Mouse (Mus musculus): Measurements from ENCODE around the gene Dmc1. TPM values are rescaled to one million over a fixed set of nuclear protein-coding genes. Genes with fewer than 3 reads are reported as not detected.

Gene Dmc1
- polyA plus RNA-seq, 1 experiment from 2014 or later, result 0.99 TPM

DNA sequence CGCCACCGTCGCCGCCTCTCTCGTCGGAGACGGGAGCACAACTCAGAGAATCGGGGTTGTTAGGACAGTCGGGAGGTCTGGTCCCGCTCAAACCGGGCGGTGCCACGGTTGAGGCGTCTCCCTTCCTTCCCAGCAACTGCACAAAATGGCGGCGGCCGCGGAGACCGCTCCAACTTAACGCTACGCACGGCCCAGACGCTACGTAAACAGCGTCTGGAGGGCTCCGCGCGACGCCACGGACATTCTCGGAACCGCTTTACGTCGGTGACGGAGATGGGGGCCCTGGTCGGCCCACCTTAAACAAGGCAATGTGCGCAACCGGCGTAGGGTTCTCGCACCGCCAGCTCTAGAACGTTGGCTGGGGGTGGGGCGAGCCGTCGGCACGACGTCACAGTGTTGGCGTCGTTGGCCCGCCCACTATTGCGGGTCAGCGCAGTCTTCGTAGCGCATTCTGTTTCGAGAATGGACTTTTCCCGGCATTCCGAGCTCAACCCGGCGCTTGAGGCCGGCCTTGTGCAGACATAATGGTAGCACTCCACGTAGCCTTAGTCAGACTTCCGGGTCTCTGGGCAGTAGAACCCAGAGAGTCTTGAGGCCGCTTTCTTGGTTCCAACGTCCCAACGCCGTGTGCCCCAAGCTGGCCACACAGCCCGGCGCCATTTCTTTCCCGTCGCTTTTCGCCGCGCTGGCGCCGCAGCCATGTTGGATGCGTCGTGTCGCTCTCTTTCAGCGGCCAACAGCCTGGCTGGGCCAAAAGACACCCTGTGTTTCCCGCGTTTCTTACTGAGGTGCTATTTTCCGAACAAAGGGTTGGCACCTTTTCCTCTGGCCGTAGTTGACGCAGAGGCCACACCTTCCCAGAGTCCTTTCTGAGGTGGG, 58.3 kb downstream of the Dmc1 start, which contains the start of gene Ddx17:
Ddx17 (minus strand) TSS at position 332 of the 879 bp plus-strand sequence.
- peaks cover 22% of the 10 kb centered on the region for H3K4me1 ChIP-seq (ENCODE audit: control insufficient read depth, insufficient read depth, low read depth, low read length)
- H3K4me3 ChIP-seq (ENCODE audit: low read length), result peak within 1 kb of the TSS; percentile 78
- peak; percentile 99 for ATAC-seq
- H3K27me3 ChIP-seq (replicated peaks; ENCODE audit: control insufficient read depth, insufficient read depth, low read length), result no peaks in the 10 kb centered on the region
- peak within 1 kb of the TSS; percentile 98 for H3K9ac ChIP-seq (ENCODE audit: low read depth, low read length)
- peak within 1 kb of the TSS; percentile 99 for H3K27ac ChIP-seq (ENCODE audit: low read depth, low read length)
- H3K4me2 ChIP-seq (ENCODE audit: low read length), result peak within 1 kb of the TSS; percentile 87
- H3K9me3 ChIP-seq (ENCODE audit: control insufficient read depth, low read length), result no peaks in the 10 kb centered on the region
- WGBS, result 1% methylated on average over 83 of the region's 84 CpGs
- H3K36me3 ChIP-seq (ENCODE audit: control insufficient read depth, insufficient read depth, low read length), result peaks cover 18% of the 10 kb centered on the region

DNA sequence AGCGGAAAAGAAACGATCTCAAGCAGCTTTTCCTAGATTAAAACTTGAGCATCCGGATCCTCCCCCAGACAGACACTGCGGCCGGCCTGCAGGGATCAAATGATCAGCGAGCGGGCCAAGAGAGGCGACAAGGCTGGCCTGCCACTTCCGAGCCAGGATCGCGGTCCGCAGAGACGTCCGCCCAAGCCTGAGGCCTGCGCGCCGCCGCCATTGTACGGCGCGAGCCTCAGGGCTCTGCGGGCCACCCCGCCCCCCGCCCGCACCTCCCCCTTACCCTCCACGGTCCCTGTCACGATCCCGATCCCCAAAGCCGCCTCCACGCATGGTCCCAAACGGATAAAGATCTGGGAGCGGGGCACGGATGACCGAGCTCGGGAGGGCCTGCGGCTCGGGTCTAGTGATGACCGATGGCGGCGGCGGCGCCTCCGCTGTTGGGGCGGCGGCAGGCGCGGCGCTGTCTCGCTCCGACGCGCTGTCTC, 58.9 kb downstream of the Dmc1 start:
- H3K9me3 ChIP-seq (ENCODE audit: control insufficient read depth, low read length), result no peaks in the 10 kb centered on the region
- H3K27me3 ChIP-seq (replicated peaks; ENCODE audit: control insufficient read depth, insufficient read depth, low read length), result no peaks in the 10 kb centered on the region
- peak overlapping the region; percentile 98 for H3K9ac ChIP-seq (ENCODE audit: low read depth, low read length)
- peak overlapping the region; percentile 99 for H3K27ac ChIP-seq (ENCODE audit: low read depth, low read length)
- H3K4me3 ChIP-seq (ENCODE audit: low read length), result peak overlapping the region; percentile 78
- peaks cover 22% of the 10 kb centered on the region for H3K4me1 ChIP-seq (ENCODE audit: control insufficient read depth, insufficient read depth, low read depth, low read length)
- peaks cover 22% of the 10 kb centered on the region for H3K36me3 ChIP-seq (ENCODE audit: control insufficient read depth, insufficient read depth, low read length)
- peak overlapping the region; percentile 87 for H3K4me2 ChIP-seq (ENCODE audit: low read length)
- under 1% methylated on average over 48 of the region's 52 CpGs for WGBS
- peak; percentile 66 for ATAC-seq

DNA sequence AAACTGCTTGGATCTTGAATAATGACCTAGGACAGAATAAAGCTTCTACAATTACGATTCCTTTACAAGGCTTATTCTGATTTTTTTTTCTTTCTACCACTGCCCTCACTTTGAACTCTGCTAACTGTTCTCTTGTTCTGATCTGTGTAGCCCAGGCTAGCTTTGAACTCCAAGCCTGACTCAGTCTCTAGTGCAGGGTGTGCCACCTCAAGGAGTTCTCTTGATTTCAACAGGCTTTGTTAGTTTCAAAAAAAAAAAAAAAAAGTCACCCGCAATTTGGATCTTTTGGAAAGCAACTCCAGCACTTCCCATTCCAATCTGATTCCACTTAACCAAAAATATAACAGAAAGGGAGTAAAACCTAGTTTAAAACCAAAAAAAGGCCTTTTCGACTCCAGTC, 59.4 kb downstream of the Dmc1 start:
- WGBS, result 6% methylated on average over 3 of the region's 3 CpGs
- Histone ChIP-seq H3K4me2 (ENCODE audit: low read length) (peak overlapping the region; percentile 87), H3K36me3 (ENCODE audit: control insufficient read depth, insufficient read depth, low read length) (peaks cover 27% of the 10 kb centered on the region), H3K9me3 (ENCODE audit: control insufficient read depth, low read length) (no peaks in the 10 kb centered on the region), H3K4me3 (ENCODE audit: low read length) (peak overlapping the region; percentile 78), H3K27ac (ENCODE audit: low read depth, low read length) (peak overlapping the region; percentile 99), H3K27me3 (replicated peaks; ENCODE audit: control insufficient read depth, insufficient read depth, low read length) (no peaks in the 10 kb centered on the region), H3K9ac (ENCODE audit: low read depth, low read length) (peak overlapping the region; percentile 98), H3K4me1 (ENCODE audit: control insufficient read depth, insufficient read depth, low read depth, low read length) (peaks cover 22% of the 10 kb centered on the region)
- ATAC-seq, result no peak

DNA sequence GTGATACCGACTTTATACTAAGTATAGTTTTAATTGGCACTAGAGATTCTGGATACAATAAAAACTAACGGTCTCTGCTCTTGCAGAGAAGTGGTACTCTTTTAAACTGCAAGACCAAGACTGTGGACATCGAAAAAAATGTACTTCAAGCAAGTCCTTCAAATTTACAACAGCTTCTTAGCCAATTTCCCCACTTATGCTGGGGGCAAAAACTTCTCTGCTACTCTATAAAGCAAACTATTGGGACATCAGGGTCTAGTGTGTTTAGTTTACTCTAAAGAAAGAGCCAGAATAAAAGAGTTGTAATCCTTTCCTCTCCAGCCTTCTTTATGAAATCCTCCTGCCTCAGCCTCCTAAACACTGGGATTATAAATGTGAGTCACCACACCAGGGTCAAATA, 60.9 kb downstream of the Dmc1 start:
- Histone ChIP-seq H3K27ac (ENCODE audit: low read depth, low read length) (no peak overlapping the region), H3K27me3 (replicated peaks; ENCODE audit: control insufficient read depth, insufficient read depth, low read length) (no peaks in the 10 kb centered on the region), H3K4me2 (ENCODE audit: low read length) (peak overlapping the region; percentile 87), H3K9ac (ENCODE audit: low read depth, low read length) (no peak overlapping the region), H3K9me3 (ENCODE audit: control insufficient read depth, low read length) (no peaks in the 10 kb centered on the region), H3K36me3 (ENCODE audit: control insufficient read depth, insufficient read depth, low read length) (peaks cover 40% of the 10 kb centered on the region), H3K4me3 (ENCODE audit: low read length) (no peak overlapping the region), H3K4me1 (ENCODE audit: control insufficient read depth, insufficient read depth, low read depth, low read length) (peaks cover 22% of the 10 kb centered on the region)
- no peak for ATAC-seq
- 92% methylated on average over 3 of the region's 3 CpGs for WGBS

DNA sequence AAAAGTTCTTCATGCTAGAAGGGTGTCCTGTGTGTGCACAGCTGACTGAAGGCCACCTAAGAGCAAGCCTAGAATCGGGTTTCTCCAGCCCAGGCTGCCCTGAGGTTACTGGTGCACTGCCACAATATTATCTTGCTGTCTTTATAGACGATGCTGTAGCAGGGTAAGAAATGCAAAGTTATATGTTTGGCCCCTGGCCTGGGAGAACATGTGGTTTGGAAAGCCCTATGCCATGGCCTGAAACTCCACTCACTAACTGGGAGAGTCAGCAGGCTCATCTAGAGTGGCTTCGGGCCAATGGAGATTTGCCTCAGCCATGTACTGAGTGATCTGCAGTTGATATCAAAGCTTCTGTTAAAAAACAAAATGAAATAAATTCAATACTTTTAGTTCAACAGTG, 71.1 kb downstream of the Dmc1 start:
- Histone ChIP-seq H3K4me2 (ENCODE audit: low read length) (no peak overlapping the region), H3K27ac (ENCODE audit: low read depth, low read length) (no peak overlapping the region), H3K4me3 (ENCODE audit: low read length) (no peak overlapping the region), H3K9ac (ENCODE audit: low read depth, low read length) (no peak overlapping the region), H3K9me3 (ENCODE audit: control insufficient read depth, low read length) (no peaks in the 10 kb centered on the region), H3K27me3 (replicated peaks; ENCODE audit: control insufficient read depth, insufficient read depth, low read length) (no peaks in the 10 kb centered on the region), H3K36me3 (ENCODE audit: control insufficient read depth, insufficient read depth, low read length) (peaks cover 66% of the 10 kb centered on the region), H3K4me1 (ENCODE audit: control insufficient read depth, insufficient read depth, low read depth, low read length) (no peaks in the 10 kb centered on the region)
- no peak for ATAC-seq
- 88% methylated on average over 3 of the region's 3 CpGs for WGBS

DNA sequence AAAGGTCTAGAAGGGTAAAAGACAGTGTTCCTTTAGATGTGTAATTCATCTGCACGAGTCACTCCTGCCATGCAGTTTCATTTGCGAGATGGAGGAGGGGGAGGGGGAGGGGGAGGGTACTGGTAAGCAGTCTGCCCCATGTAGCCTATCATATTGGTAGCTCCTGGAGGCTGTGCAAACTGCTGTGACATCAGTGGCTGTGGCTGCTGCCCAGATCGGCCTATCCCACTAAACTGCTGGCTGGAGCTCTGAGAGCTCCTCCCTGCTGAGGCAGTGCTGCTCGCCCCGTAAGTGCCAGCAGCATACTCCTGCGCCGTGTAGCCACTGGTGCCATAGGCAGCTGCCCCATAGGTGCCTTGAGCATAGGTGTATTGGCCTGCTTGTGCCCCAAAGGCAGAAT, 75.0 kb downstream of the Dmc1 start:
- no peaks in the 10 kb centered on the region for H3K9me3 ChIP-seq (ENCODE audit: control insufficient read depth, low read length)
- no peak for ATAC-seq
- H3K9ac ChIP-seq (ENCODE audit: low read depth, low read length), result no peak overlapping the region
- H3K27me3 ChIP-seq (replicated peaks; ENCODE audit: control insufficient read depth, insufficient read depth, low read length), result no peaks in the 10 kb centered on the region
- H3K4me3 ChIP-seq (ENCODE audit: low read length), result no peak overlapping the region
- WGBS, result 71% methylated on average over 7 of the region's 7 CpGs
- H3K27ac ChIP-seq (ENCODE audit: low read depth, low read length), result no peak overlapping the region
- no peaks in the 10 kb centered on the region for H3K4me1 ChIP-seq (ENCODE audit: control insufficient read depth, insufficient read depth, low read depth, low read length)
- no peak overlapping the region for H3K4me2 ChIP-seq (ENCODE audit: low read length)
- H3K36me3 ChIP-seq (ENCODE audit: control insufficient read depth, insufficient read depth, low read length), result peaks cover 43% of the 10 kb centered on the region

DNA sequence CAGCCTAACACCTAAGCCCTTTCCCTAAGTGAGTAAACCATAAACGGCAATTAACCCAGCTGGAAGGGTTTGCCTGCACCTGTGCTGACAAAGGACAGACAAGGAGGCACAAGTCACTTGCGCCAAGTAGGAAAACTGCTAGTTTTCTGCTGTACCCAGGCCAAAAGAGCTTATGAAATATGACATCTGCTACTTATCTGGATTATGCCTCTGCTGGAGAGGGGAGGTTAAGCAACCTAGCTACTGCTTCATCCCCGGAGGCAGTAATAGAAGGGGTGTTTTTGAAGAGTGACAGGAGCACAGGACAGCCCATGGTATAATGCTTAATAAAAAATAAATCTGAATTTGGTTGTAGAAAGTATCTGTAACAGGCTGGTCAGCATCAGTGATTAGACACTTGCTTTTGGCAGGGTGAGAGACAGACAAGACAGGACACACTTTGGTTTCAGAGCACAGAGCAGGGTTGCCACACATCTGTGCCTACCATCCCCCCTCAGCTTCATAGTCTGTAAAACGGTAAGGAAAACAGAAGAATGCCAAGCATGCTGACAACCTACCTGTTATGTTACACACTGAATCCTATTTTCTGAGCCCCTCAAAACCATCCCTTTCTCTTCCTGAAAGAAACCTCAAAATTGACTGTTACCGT, 76.8 kb downstream of the Dmc1 start:
- Histone ChIP-seq H3K9me3 (ENCODE audit: control insufficient read depth, low read length) (no peaks in the 10 kb centered on the region), H3K4me2 (ENCODE audit: low read length) (no peak overlapping the region), H3K4me1 (ENCODE audit: control insufficient read depth, insufficient read depth, low read depth, low read length) (no peaks in the 10 kb centered on the region), H3K27ac (ENCODE audit: low read depth, low read length) (no peak overlapping the region), H3K4me3 (ENCODE audit: low read length) (no peak overlapping the region), H3K9ac (ENCODE audit: low read depth, low read length) (no peak overlapping the region), H3K27me3 (replicated peaks; ENCODE audit: control insufficient read depth, insufficient read depth, low read length) (no peaks in the 10 kb centered on the region), H3K36me3 (ENCODE audit: control insufficient read depth, insufficient read depth, low read length) (peaks cover 34% of the 10 kb centered on the region)
- no peak for ATAC-seq
- WGBS, result 77% methylated on average over 5 of the region's 5 CpGs

DNA sequence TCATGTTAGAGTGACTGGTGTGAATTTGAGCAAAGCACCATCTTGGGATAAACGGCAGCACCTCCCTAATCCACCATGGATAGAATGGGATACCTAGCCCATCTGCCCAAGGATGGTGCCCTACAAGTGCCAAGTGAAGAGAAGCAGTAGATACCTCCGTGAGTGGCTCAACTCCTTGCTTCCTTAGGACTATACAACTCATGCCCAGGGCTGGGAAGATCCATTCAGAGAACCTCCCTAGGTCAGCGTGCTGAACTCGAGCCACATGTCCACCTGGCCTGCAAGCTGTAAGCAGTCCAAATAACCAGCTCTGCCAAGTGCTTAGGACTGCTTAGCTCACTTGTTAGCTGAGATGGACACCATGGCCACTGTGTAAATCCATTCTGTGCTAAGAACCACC, 77.7 kb downstream of the Dmc1 start:
- no peaks in the 10 kb centered on the region for H3K27me3 ChIP-seq (replicated peaks; ENCODE audit: control insufficient read depth, insufficient read depth, low read length)
- no peak overlapping the region for H3K9ac ChIP-seq (ENCODE audit: low read depth, low read length)
- H3K36me3 ChIP-seq (ENCODE audit: control insufficient read depth, insufficient read depth, low read length), result peaks cover 34% of the 10 kb centered on the region
- WGBS, result 75% methylated on average over 4 of the region's 4 CpGs
- no peaks in the 10 kb centered on the region for H3K9me3 ChIP-seq (ENCODE audit: control insufficient read depth, low read length)
- no peak overlapping the region for H3K4me3 ChIP-seq (ENCODE audit: low read length)
- H3K4me2 ChIP-seq (ENCODE audit: low read length), result no peak overlapping the region
- no peak overlapping the region for H3K27ac ChIP-seq (ENCODE audit: low read depth, low read length)
- H3K4me1 ChIP-seq (ENCODE audit: control insufficient read depth, insufficient read depth, low read depth, low read length), result no peaks in the 10 kb centered on the region
- ATAC-seq, result no peak
